Mouse (Mus musculus) colon, adult 2 months (tissue): ENCODE results near the gene Pou5f2. TPM values are rescaled to one million over a fixed set of nuclear protein-coding genes. Genes with fewer than 3 reads are reported as not detected.

Experiments used
- polyA plus RNA-seq: library from polyadenylated mRNA; depleted of rRNA; stranded (reverse); fragments of >200 nt; gene quantifications from 2 replicates; pipeline ENCODE4 v1.2.3, GENCODE M21; 2012; rRNA removed

Gene Pou5f2
- 0.15 and 0.21 TPM in 2 replicates for polyA plus RNA-seq

GRCm38 (mm10) chr13:78024683-78025294, at the start of gene Pou5f2:
Gene Pou5f2, plus strand, starts transcription at chr13:78024902.

Other genes with a start within 250 kb of the Pou5f2 start
- gene Nr2f1, start 174.9 kb downstream of the Pou5f2 start, polyA plus RNA-seq, result 6.7 and 8.0 TPM in 2 replicates